Mouse (Mus musculus) left cerebral cortex, adult 18-20 months (tissue): ENCODE measurements around the gene Asz1. TPM values are rescaled to one million over a fixed set of nuclear protein-coding genes. Genes with fewer than 3 reads are reported as not detected.

Source experiments
- DNase-seq, 2 experiments: peaks; one replicate each; pipeline ENCODE4 v3.0.0; 2021 to 2022; ENCODE audit warnings: low spot score in 2 of 2, mixed read lengths in 1 of 2
- long read RNA-seq, 2 experiments: library from polyadenylated mRNA; stranded (forward); transcript quantifications; one replicate each; pipeline ENCODE4 v2.0.0; 2021
- total RNA-seq, 2 experiments: library from RNA; stranded (reverse); gene quantifications; 2 replicates each; pipeline ENCODE4 v1.2.3; 2021

Asz1 gene
- not detected for total RNA-seq
- long read RNA-seq, experiment 1 = 0 reads
- long read RNA-seq, experiment 2 = 0 reads

- no peak for DNase-seq
Observed at GRCm38 (mm10) chr6:18108934-18109333, at the start of gene Asz1. Gene Asz1, minus strand, starts transcription at chr6:18109061.

GRCm38 (mm10) chr6:18153031-18153430 lies 44.2 kb upstream of the Asz1 start:
- no peak for DNase-seq

- no peak for DNase-seq
Observed at GRCm38 (mm10) chr6:18135246-18135645, 26.4 kb upstream of the Asz1 start.

- no peak for DNase-seq
Observed at GRCm38 (mm10) chr6:18128059-18128458, 19.2 kb upstream of the Asz1 start.

GRCm38 (mm10) chr6:18127206-18127983 lies 18.5 kb upstream of the Asz1 start:
- no peak for DNase-seq

- no peak for DNase-seq
Observed at GRCm38 (mm10) chr6:18096861-18097260, 12.0 kb downstream of the Asz1 start.

GRCm38 (mm10) chr6:18089098-18089497 lies 19.8 kb downstream of the Asz1 start:
- DNase-seq = no peak

- DNase-seq = no peak
Observed at GRCm38 (mm10) chr6:18087160-18087804, 21.6 kb downstream of the Asz1 start.

- no peak for DNase-seq
Observed at GRCm38 (mm10) chr6:18078615-18079014, 30.2 kb downstream of the Asz1 start.

GRCm38 (mm10) chr6:18076986-18077385 lies 31.9 kb downstream of the Asz1 start:
- DNase-seq = no peak

- no peak for DNase-seq
Observed at GRCm38 (mm10) chr6:18076577-18076976, 32.3 kb downstream of the Asz1 start.

- DNase-seq = no peak
Observed at GRCm38 (mm10) chr6:18057899-18058298, 51.0 kb downstream of the Asz1 start.

GRCm38 (mm10) chr6:18051702-18052101 lies 57.2 kb downstream of the Asz1 start:
- peak; percentile 49 to 69 for DNase-seq

- DNase-seq = no peak
Observed at GRCm38 (mm10) chr6:18044299-18044698, 64.6 kb downstream of the Asz1 start.

GRCm38 (mm10) chr6:18043172-18043571 lies 65.7 kb downstream of the Asz1 start:
- no peak for DNase-seq

- DNase-seq = no peak
Observed at GRCm38 (mm10) chr6:18032271-18032670, 76.6 kb downstream of the Asz1 start.

- peak; percentile 66 to 75 for DNase-seq
Observed at GRCm38 (mm10) chr6:18031509-18032010, 77.3 kb downstream of the Asz1 start.

- DNase-seq = no peak
Observed at GRCm38 (mm10) chr6:18030868-18031508, 77.9 kb downstream of the Asz1 start.

- DNase-seq = peak in 1 of 2 experiments; percentile 36
Observed at GRCm38 (mm10) chr6:18029746-18030656, 78.9 kb downstream of the Asz1 start, which contains the start of gene Wnt2. Gene Wnt2, minus strand, starts transcription at chr6:18030585.

GRCm38 (mm10) chr6:18024133-18024794 lies 84.6 kb downstream of the Asz1 start:
- no peak for DNase-seq
